Mouse (Mus musculus) C2C12 (cell line): ENCODE measurements around the gene Sepsecs. TPM values are rescaled to one million over a fixed set of nuclear protein-coding genes. Genes with fewer than 3 reads are reported as not detected.
A peak's percentile ranks its signal among the peaks of the same experiment; 100 is the strongest.
"Not testable (repeated sequence)": the region's sequence is repeated elsewhere in the genome, so short reads cannot be mapped to it uniquely, and the experiment has no call there.

ENCODE experiments used
- H3K27me3 ChIP-seq: one replicate; pipeline ENCODE4 v1.6.1; 2011; ENCODE audit not compliant: control insufficient read depth, insufficient read depth, insufficient read length
- H3K36me3 ChIP-seq: one replicate; pipeline ENCODE4 v1.6.1; 2011; ENCODE audit not compliant: control insufficient read depth, insufficient read depth
- H3K4me3 ChIP-seq: one replicate; pipeline ENCODE4 v1.5.1; 2011; ENCODE audit warnings: mild to moderate bottlenecking, control low read depth; ENCODE audit not compliant: poor library complexity, insufficient read depth, severe bottlenecking
- H3K79me2 ChIP-seq: one replicate; pipeline ENCODE4 v1.6.1; 2011; ENCODE audit not compliant: control insufficient read depth, insufficient read depth
- H3K79me3 ChIP-seq: one replicate; pipeline ENCODE4 v1.6.1; 2011; ENCODE audit warnings: low read depth, control low read depth
- H3ac ChIP-seq: one replicate; pipeline ENCODE3; 2011; ENCODE audit warnings: low read depth; ENCODE audit not compliant: control insufficient read depth, insufficient read length
- CEBPB ChIP-seq: IDR thresholded peaks from one replicate; pipeline ENCODE4 v1.6.1; 2011; ENCODE audit warnings: low read depth, mild to moderate bottlenecking, control low read depth, moderate library complexity
- CTCF ChIP-seq: IDR thresholded peaks from one replicate; pipeline ENCODE4 v1.5.1; 2011; ENCODE audit not compliant: control insufficient read depth, insufficient read depth, insufficient read length
- FOSL1 ChIP-seq: IDR thresholded peaks from one replicate; pipeline ENCODE4 v1.8.0; 2011; ENCODE audit warnings: mild to moderate bottlenecking, low read length; ENCODE audit not compliant: poor library complexity, insufficient read depth, severe bottlenecking
- MAX ChIP-seq: IDR thresholded peaks from one replicate; pipeline ENCODE4 v1.6.1; 2011; ENCODE audit warnings: mild to moderate bottlenecking, control low read depth
- MYOD1 ChIP-seq: IDR thresholded peaks from one replicate; pipeline ENCODE4 v1.6.1; 2011; ENCODE audit warnings: low read depth; ENCODE audit not compliant: control insufficient read depth, insufficient read length
- MYOG ChIP-seq: IDR thresholded peaks from one replicate; pipeline ENCODE4 v1.6.1; 2011; ENCODE audit not compliant: control insufficient read depth, insufficient read length; ENCODE audit errors: extremely low read depth
- USF1 ChIP-seq: IDR thresholded peaks from one replicate; pipeline ENCODE4 v1.6.1; 2011; ENCODE audit warnings: low read depth, mild to moderate bottlenecking, control low read depth, moderate library complexity
- long read RNA-seq, 2 experiments: library from polyadenylated mRNA; unstranded; transcript quantifications; one replicate each; pipeline ENCODE4 v2.0.0; 2019 to 2020
- polyA plus RNA-seq: library from polyadenylated mRNA; unstranded; fragments of >200 nt; fragmentation: generic; extraction: Trizol; gene quantifications from one replicate; pipeline ENCODE4 v1.2.1, GENCODE M21; 2012; ENCODE audit warnings: missing spikeins

The Sepsecs gene
- polyA plus RNA-seq = 3.3 TPM
- long read RNA-seq, experiment 1, full-length matches to known transcripts = 6 of 7 reads
- long read RNA-seq, experiment 1, partial matches to known transcripts = 0 of 7 reads
- long read RNA-seq, experiment 1, other reads (novel, unspliced or antisense) = 1 of 7 reads
- long read RNA-seq, experiment 2, full-length matches to known transcripts = 91 of 96 reads
- long read RNA-seq, experiment 2, partial matches to known transcripts = 2 of 96 reads
- long read RNA-seq, experiment 2, other reads (novel, unspliced or antisense) = 3 of 96 reads

DNA sequence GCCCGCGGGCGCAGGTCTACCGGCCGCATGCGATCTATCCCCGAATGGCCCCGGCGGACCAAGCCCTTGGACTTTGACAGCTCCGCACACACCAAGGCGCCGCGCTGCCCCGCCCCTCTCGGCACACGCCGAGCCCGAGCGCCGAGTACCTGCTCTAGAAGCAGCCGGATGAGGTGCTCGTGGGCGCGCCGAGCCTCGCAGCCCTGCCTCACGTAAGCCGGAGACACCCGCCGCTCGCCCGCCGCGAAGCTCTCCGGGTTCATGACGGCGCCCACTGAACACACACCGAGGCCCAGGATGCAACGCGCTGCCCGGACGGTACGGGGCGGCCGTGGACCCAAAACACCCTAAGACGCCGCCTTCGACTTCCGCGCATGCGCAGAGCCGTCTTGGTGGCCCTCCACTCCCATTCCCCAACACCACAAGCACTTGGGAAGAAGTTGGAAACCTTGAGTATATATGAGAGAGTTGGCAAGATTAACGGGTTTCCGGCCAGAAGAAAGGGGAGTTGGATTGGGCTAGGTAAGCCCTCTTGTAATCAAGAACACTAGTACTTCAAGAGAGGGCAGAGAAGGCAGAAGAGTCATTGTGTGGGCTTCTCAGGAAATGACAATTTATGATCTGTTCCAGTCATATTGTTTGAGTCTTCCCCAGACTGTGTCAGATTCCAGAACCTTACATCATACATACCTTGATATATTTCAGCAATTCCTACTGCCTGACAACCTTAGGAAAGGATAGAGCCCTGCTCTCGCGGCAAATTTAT, at the start of gene Sepsecs:
Gene Sepsecs (minus strand): TSS at position 283 of the 766 bp plus-strand sequence.
- Histone ChIP-seq H3K27me3 (no peaks in the 10 kb centered on the region), H3K4me3 (peak within 1 kb of the TSS; percentile 61), H3K36me3 (peaks cover 10% of the 10 kb centered on the region), H3K79me3 (no peaks in the 10 kb centered on the region), H3ac (peak within 1 kb of the TSS; percentile 96), H3K79me2 (peaks cover 17% of the 10 kb centered on the region)
- TF ChIP-seq FOSL1 = no peak
- TF ChIP-seq USF1 = no peak
- no peak for TF ChIP-seq CEBPB
- no peak for TF ChIP-seq MYOD1
- TF ChIP-seq CTCF = no peak
- no peak for TF ChIP-seq MYOG
- no peak for TF ChIP-seq MAX

DNA sequence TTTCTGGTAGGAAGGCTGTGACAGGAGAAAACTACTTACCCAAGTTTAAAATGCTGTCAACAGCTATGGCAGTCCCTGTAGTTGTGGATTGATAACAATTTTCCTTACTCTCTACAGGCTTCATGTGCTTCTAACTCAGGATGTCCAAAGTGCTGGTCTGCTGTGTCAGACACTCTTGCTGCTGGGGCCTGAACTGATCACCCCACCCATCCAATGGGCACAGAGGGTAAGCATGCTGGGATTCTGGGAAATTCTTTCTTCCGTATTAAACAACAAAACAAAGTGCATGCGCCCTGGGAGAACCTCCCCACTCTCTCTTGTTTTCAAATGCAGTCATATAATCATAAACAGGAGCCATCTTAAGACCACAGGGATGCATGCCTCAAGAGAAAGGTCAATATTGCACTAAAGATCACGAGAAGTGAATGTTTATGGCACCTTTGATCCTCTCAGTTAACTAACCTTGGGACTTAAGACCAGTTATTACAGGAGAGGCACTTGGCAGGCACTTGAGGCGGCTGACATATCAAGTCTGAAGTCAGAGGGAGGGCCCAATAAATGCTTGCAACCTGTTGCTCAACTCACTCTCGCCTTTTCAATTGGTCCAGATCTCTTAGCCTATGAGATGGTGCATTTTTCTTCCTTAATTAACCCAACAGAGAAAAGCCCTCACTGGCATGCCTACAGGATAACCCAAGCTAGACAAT, 47.4 kb upstream of the Sepsecs start:
- H3K4me3 ChIP-seq = no peak overlapping the region
- peaks cover 6% of the 10 kb centered on the region for H3K27me3 ChIP-seq
- no peak overlapping the region for H3ac ChIP-seq
- no peaks in the 10 kb centered on the region for H3K79me2 ChIP-seq
- no peaks in the 10 kb centered on the region for H3K36me3 ChIP-seq
- TF ChIP-seq MYOD1 = no peak
- TF ChIP-seq MYOG = no peak
- no peak for TF ChIP-seq CEBPB
- no peak for TF ChIP-seq FOSL1
- TF ChIP-seq CTCF = no peak
- TF ChIP-seq MAX = no peak
- H3K79me3 ChIP-seq = no peaks in the 10 kb centered on the region

DNA sequence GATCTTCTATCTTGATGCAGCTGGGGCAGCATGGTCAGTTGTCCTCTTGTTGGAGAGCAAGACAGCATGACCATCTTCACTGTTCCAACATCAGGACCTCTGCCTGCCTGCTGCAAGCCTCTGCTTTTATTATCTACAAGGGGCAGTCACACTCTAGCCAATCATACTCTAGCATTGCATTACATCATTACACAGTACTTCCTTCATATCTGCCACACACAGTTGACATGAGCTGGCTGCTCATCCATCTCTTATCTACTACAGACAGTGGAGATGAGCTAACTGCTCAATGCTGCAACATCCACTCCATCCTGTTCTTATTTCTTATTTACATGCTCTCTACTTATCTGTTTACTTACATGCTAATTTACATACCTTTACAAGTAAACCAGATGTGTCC, 43.2 kb upstream of the Sepsecs start:
- Histone ChIP-seq H3ac (no peak overlapping the region), H3K79me2 (no peaks in the 10 kb centered on the region), H3K4me3 (no peak overlapping the region), H3K79me3 (no peaks in the 10 kb centered on the region), H3K27me3 (peaks cover 6% of the 10 kb centered on the region), H3K36me3 (no peaks in the 10 kb centered on the region)
- TF ChIP-seq CTCF (no peak), CEBPB (no peak)

DNA sequence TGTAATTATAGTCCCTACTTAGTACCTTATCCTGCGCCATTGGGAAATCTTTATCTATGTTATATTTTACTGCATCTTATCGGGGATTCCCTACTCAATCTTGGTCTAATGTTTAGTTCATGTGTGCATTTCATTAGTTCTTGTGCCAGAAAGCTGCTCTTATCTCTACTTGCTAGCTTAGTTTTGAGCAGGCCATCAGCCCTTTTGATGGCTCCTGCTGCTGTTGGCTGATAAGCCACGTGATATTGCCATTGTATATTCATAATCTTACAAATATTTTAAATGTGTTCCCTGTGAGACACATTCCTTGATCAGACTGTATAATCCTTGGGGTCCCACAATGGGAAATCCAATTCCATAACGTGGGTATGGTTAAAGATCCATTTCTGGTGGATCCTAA, 35.1 kb upstream of the Sepsecs start:
- Histone ChIP-seq H3ac (no peak overlapping the region), H3K79me3 (no peaks in the 10 kb centered on the region), H3K27me3 (no peaks in the 10 kb centered on the region), H3K4me3 (no peak overlapping the region), H3K36me3 (no peaks in the 10 kb centered on the region), H3K79me2 (no peaks in the 10 kb centered on the region)
- no peak for TF ChIP-seq FOSL1
- TF ChIP-seq MYOG = no peak
- no peak for TF ChIP-seq CTCF
- TF ChIP-seq USF1 = no peak
- no peak for TF ChIP-seq CEBPB
- no peak for TF ChIP-seq MYOD1
- TF ChIP-seq MAX = no peak

DNA sequence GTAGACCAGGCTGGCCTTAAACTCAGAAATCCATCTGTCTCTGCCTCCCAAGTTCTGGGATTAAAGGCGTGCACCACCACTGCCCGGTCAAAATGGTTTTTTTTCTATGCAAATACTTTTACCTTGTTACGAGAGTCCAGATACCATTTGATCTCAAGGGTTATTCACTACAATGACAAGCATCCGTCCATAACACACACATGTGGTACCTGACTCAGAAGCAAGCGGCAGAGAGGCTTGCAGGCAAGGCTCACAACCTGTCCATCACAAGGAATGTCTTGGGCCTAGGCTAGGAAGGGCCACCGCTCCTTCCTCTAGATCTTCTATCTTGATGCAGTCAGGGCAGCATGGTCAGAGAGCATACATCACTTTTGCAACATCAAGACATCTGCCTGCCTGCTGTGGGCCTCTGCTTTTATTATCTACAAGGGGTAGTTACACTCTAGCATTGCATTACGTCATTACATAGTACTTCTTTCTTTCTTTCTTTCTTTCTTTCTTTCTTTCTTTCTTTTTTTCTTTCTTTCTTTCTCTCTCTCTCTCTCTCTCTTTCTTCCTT, 28.5 kb upstream of the Sepsecs start:
- not testable (repeated sequence) for H3K79me3 ChIP-seq, H3K4me3 ChIP-seq, H3K36me3 ChIP-seq, H3K79me2 ChIP-seq, H3ac ChIP-seq, H3K27me3 ChIP-seq
